Mouse (Mus musculus): ENCODE data around the gene Zmym4. TPM values are rescaled to one million over a fixed set of nuclear protein-coding genes. Genes with fewer than 3 reads are reported as not detected.

Gene Zmym4
- total RNA-seq, 2 experiments from 2014 or later, result 18.0 to 19.8 TPM

- Histone ChIP-seq H3K4me3 (no peak overlapping the region), H3K27ac (no peak overlapping the region)
- no peak for TF ChIP-seq CTCF (IDR thresholded peaks at IDR 0.05)
- no peak for DNase-seq
- intact Hi-C loops (cut with DNase I), result no loop called here
These were observed 88.2 kb downstream of the Zmym4 start for GRCm38 (mm10) chr4:126879560-126880275.

GRCm38 (mm10) chr4:126872717-126873116 is 95.2 kb downstream of the Zmym4 start:
- no peak for DNase-seq
- Histone ChIP-seq H3K27ac (no peak overlapping the region), H3K4me3 (no peak overlapping the region)
- intact Hi-C loops (cut with DNase I), result no loop called here
- TF ChIP-seq CTCF (IDR thresholded peaks at IDR 0.05), result no peak

GRCm38 (mm10) chr4:126868699-126869098 is 99.2 kb downstream of the Zmym4 start:
- Histone ChIP-seq H3K27ac (no peak overlapping the region), H3K4me3 (no peak overlapping the region)
- DNase-seq, result no peak
- intact Hi-C loops (cut with DNase I), result no loop called here
- TF ChIP-seq CTCF (IDR thresholded peaks at IDR 0.05), result no peak

GRCm38 (mm10) chr4:126861514-126862266 is 106.2 kb downstream of the Zmym4 start:
- no peak for DNase-seq
- Histone ChIP-seq H3K4me3 (no peak overlapping the region), H3K27ac (no peak overlapping the region)
- peak; percentile 40 for TF ChIP-seq CTCF (IDR thresholded peaks at IDR 0.05)
- intact Hi-C loops (cut with DNase I), result no loop called here

- no peak for DNase-seq
- TF ChIP-seq CTCF (IDR thresholded peaks at IDR 0.05), result no peak
- no peak overlapping the region for H3K4me3 ChIP-seq
- intact Hi-C loops (cut with DNase I), result no loop called here
- H3K27ac ChIP-seq, result no peak overlapping the region
These were observed 107.5 kb downstream of the Zmym4 start for GRCm38 (mm10) chr4:126860268-126860986.

GRCm38 (mm10) chr4:126852971-126853370 is 115.0 kb downstream of the Zmym4 start:
- no peak for DNase-seq
- Histone ChIP-seq H3K4me3 (no peak overlapping the region), H3K27ac (no peak overlapping the region)
- intact Hi-C loops (cut with DNase I), result no loop called here
- no peak for TF ChIP-seq CTCF (IDR thresholded peaks at IDR 0.05)

- intact Hi-C loops (cut with DNase I), result no loop called here
- Histone ChIP-seq H3K4me3 (no peak overlapping the region), H3K27ac (no peak overlapping the region)
- no peak for TF ChIP-seq CTCF (IDR thresholded peaks at IDR 0.05)
- DNase-seq, result no peak
These were observed 117.2 kb downstream of the Zmym4 start for GRCm38 (mm10) chr4:126850778-126851080.

- DNase-seq, result no peak
- intact Hi-C loops (cut with DNase I), result no loop called here
- TF ChIP-seq CTCF (IDR thresholded peaks at IDR 0.05), result no peak
- H3K27ac ChIP-seq, result no peak overlapping the region
- H3K4me3 ChIP-seq, result no peak overlapping the region
These were observed 117.7 kb downstream of the Zmym4 start for GRCm38 (mm10) chr4:126850019-126850777.

- Histone ChIP-seq H3K4me3 (no peak overlapping the region), H3K27ac (no peak overlapping the region)
- DNase-seq, result no peak
- intact Hi-C loops (cut with DNase I), result no loop called here
- TF ChIP-seq CTCF (IDR thresholded peaks at IDR 0.05), result no peak
These were observed 121.0 kb downstream of the Zmym4 start for GRCm38 (mm10) chr4:126846971-126847370.

- intact Hi-C loops (cut with DNase I), result no loop called here
- no peak for TF ChIP-seq CTCF (IDR thresholded peaks at IDR 0.05)
- no peak for DNase-seq
- Histone ChIP-seq H3K27ac (no peak overlapping the region), H3K4me3 (no peak overlapping the region)
These were observed 122.3 kb downstream of the Zmym4 start for GRCm38 (mm10) chr4:126845664-126846063.

- intact Hi-C loops (cut with DNase I), result no loop called here
- Histone ChIP-seq H3K27ac (no peak overlapping the region), H3K4me3 (no peak overlapping the region)
- no peak for TF ChIP-seq CTCF (IDR thresholded peaks at IDR 0.05)
- no peak for DNase-seq
These were observed 125.0 kb downstream of the Zmym4 start for GRCm38 (mm10) chr4:126842911-126843310.

GRCm38 (mm10) chr4:126840996-126841560 is 126.9 kb downstream of the Zmym4 start:
- DNase-seq, result no peak
- intact Hi-C loops (cut with DNase I), result loop anchor here (2.0 kb wide), 1 partner anchor 240 kb away; no protein-coding TSS in a partner anchor
- Histone ChIP-seq H3K27ac (no peak overlapping the region), H3K4me3 (no peak overlapping the region)
- no peak for TF ChIP-seq CTCF (IDR thresholded peaks at IDR 0.05)

Data from gastrocnemius, adult 2 months (tissue).